Mouse (Mus musculus): ENCODE data around the gene Ccnt2.
"Not testable (repeated sequence)": the region's sequence is repeated elsewhere in the genome, so short reads cannot be mapped to it uniquely, and the experiment has no call there.

Gene Ccnt2

GRCm38 (mm10) chr1:127773803-127774500, at the start of gene Ccnt2:
TSS of gene Ccnt2 (plus strand) at chr1:127774164.
- DNase-seq (ENCODE audit: low spot score in 2 of 2): peak; percentile 98 to 99

GRCm38 (mm10) chr1:127729096-127729495, 44.9 kb upstream of the Ccnt2 start, which contains the start of gene Acmsd:
TSS of gene Acmsd (plus strand) at chr1:127729413.
- DNase-seq (ENCODE audit: low spot score in 2 of 2): no peak

GRCm38 (mm10) chr1:127731086-127731485, 42.9 kb upstream of the Ccnt2 start:
- no peak for DNase-seq (ENCODE audit: low spot score in 2 of 2)

- DNase-seq (ENCODE audit: low spot score in 2 of 2): no peak
Measured at GRCm38 (mm10) chr1:127732435-127732834, 41.5 kb upstream of the Ccnt2 start.

GRCm38 (mm10) chr1:127732841-127733240, 41.1 kb upstream of the Ccnt2 start:
- DNase-seq (ENCODE audit: low spot score in 2 of 2): no peak

- no peak for DNase-seq (ENCODE audit: low spot score in 2 of 2)
Measured at GRCm38 (mm10) chr1:127735356-127735755, 38.6 kb upstream of the Ccnt2 start.

- no peak for DNase-seq (ENCODE audit: low spot score in 2 of 2)
Measured at GRCm38 (mm10) chr1:127750401-127751102, 23.4 kb upstream of the Ccnt2 start.

GRCm38 (mm10) chr1:127755806-127756205, 18.2 kb upstream of the Ccnt2 start:
- no peak for DNase-seq (ENCODE audit: low spot score in 2 of 2)

GRCm38 (mm10) chr1:127756331-127757163, 17.4 kb upstream of the Ccnt2 start:
- DNase-seq (ENCODE audit: low spot score in 2 of 2): no peak

- not testable (repeated sequence) for DNase-seq (ENCODE audit: low spot score in 2 of 2)
Measured at GRCm38 (mm10) chr1:127757164-127757545, 16.8 kb upstream of the Ccnt2 start.

- no peak for DNase-seq (ENCODE audit: low spot score in 2 of 2)
Measured at GRCm38 (mm10) chr1:127765468-127765867, 8.5 kb upstream of the Ccnt2 start.

GRCm38 (mm10) chr1:127766741-127767140, 7.2 kb upstream of the Ccnt2 start:
- no peak for DNase-seq (ENCODE audit: low spot score in 2 of 2)

- DNase-seq (ENCODE audit: low spot score in 2 of 2): no peak
Measured at GRCm38 (mm10) chr1:127773198-127773802, 664 bp upstream of the Ccnt2 start.

- no peak for DNase-seq (ENCODE audit: low spot score in 2 of 2)
Measured at GRCm38 (mm10) chr1:127774501-127774880, 527 bp downstream of the Ccnt2 start.

GRCm38 (mm10) chr1:127775206-127775720, 1.3 kb downstream of the Ccnt2 start:
- no peak for DNase-seq (ENCODE audit: low spot score in 2 of 2)

GRCm38 (mm10) chr1:127776246-127776645, 2.3 kb downstream of the Ccnt2 start:
- no peak for DNase-seq (ENCODE audit: low spot score in 2 of 2)

GRCm38 (mm10) chr1:127778611-127779010, 4.6 kb downstream of the Ccnt2 start:
- no peak for DNase-seq (ENCODE audit: low spot score in 2 of 2)

- no peak for DNase-seq (ENCODE audit: low spot score in 2 of 2)
Measured at GRCm38 (mm10) chr1:127780142-127780541, 6.2 kb downstream of the Ccnt2 start.

GRCm38 (mm10) chr1:127780849-127781248, 6.9 kb downstream of the Ccnt2 start:
- DNase-seq (ENCODE audit: low spot score in 2 of 2): no peak

GRCm38 (mm10) chr1:127783862-127784261, 9.9 kb downstream of the Ccnt2 start:
- DNase-seq (ENCODE audit: low spot score in 2 of 2): no peak

GRCm38 (mm10) chr1:127785882-127786281, 11.9 kb downstream of the Ccnt2 start:
- no peak for DNase-seq (ENCODE audit: low spot score in 2 of 2)

GRCm38 (mm10) chr1:127788943-127789342, 15.0 kb downstream of the Ccnt2 start:
- no peak for DNase-seq (ENCODE audit: low spot score in 2 of 2)

Measured in natural killer cell, adult 2 months (primary cell).